Mouse (Mus musculus) fibroblast of lung, adult 2 months (primary cell): ENCODE measurements around the gene Cd53.

Experiments used
- DNase-seq: peaks from one replicate; pipeline ENCODE4 v3.0.0-alpha.2; 2011; ENCODE audit warnings: low read depth

Cd53 gene

DNA sequence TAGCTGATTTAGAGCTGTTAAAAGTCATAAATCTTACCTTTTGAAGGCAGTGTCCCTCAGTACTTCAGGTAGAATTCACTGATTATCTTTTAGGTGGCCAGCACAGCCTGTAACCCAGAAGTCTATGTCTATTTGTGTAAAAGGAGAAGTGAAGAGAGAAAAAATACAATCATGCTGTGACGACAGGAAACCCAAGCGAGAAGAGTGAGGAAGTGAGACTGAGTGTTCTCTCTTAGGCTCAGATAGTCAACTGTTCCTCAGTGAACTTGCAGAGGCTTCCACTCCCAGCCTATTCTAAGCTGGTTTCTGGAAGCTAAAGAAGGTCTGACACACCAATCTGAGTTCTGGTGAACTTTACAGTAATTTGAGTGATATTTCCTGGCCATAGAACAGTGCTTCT, at the start of gene Cd53:
TSS of gene Cd53 (minus strand) at position 220 of the 400 bp plus-strand sequence.
- no peak for DNase-seq

GRCm38 (mm10) chr3:106832107-106832506, 42.2 kb upstream of the Cd53 start:
- DNase-seq: peak; percentile 65

DNA sequence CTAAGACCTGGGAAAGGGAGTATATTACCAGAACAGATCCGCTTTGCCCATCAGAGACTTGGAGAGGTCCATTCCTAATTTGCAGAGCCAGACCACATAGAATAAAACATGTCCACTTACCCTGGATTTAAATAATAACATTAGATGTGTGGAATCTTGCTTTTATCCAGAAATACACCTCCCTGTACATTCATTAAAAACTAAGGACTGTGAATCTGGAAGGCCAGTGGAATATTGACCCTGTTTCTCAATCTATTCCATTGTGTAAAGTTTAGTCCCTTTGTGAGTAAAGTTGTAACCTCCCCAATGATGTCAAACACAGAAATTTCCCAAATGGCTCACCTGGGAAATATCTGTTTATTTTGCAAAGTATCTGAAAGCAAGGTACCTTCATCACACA, 36.2 kb upstream of the Cd53 start, which contains the start of gene Olfr266:
TSS of gene Olfr266 (minus strand) at position 101 of the 400 bp plus-strand sequence.
- DNase-seq: no peak

- peak; percentile 9 for DNase-seq
These were observed 27.7 kb upstream of the Cd53 start for GRCm38 (mm10) chr3:106817676-106818075.

GRCm38 (mm10) chr3:106808972-106809695, 19.2 kb upstream of the Cd53 start:
- DNase-seq: no peak

DNA sequence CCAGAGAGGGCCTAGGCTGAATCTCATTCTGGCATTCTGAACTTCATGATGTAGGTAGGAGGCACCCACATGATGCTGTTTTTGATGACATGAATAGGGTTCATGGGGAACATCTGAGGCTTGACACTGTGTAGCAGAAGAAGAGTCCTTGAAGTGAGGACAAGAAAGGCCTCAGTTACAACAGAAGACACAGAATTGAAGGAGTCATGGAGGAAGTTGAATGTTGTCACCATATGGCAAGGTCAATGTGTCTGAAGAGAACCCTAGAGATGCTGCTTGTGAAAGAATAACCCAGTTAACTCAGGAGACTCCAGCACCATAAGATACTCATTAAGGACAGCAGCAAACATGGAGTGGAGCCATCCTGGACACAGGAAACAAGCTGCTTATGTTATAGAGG, 8.1 kb upstream of the Cd53 start:
- DNase-seq: no peak

DNA sequence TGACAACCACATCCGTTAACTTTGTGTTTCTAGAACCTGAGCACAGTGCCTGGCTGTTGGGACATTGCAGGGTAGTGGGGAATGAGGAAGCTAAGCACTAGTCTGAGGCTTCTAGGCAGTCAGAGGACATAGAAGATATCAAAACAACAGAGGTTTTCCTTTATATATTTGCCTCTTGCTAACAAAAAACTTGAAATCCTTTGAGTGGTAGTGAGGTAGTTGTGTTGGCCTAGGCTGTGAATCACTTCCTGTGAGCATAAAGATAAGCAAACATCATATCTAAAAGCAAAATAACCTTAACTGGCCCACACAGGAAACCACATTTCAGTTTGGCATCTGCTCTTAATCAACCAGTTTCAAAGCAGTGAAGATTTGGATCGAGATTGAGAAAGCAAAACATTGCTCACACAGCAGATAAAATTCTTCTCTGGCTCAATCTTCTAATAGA, 1.5 kb downstream of the Cd53 start:
- no peak for DNase-seq

GRCm38 (mm10) chr3:106787972-106788371, 2.0 kb downstream of the Cd53 start:
- no peak for DNase-seq

DNA sequence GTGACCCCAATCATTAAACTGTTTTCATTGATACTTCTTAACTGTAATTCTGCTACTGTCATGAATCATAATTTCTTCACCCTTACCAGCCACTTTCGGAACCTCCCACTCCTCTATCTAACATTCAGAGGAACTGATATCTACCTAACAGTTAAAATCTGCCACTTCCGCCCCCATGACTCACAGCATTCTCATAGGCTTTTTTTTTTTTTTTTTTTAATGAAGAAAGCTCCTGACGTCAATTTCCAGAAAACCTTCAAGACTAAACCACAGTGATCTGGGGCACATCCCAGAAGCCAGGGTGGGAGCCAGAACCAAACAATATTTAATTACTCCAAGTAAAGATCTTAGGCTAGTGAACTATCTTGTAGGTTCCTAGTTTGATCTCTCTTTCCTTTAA, 4.8 kb downstream of the Cd53 start:
- DNase-seq: no peak

DNA sequence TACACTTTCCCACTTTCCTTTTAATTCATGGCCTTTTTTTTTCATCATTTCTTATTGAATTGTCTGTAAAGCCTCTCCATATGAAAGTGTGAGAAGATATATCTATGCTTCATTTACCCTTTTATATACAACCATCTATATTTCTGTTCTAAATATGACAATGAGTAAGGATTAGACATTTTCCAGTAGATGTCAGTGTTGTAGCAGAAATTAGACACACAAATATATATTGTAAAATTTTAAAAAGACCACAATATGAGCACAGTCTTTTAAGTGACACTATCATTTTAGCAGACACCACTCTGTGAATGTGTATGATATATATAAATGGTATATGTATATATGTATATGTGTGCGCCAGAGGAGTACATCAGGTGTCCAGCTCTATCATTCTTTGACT, 18.1 kb downstream of the Cd53 start:
- no peak for DNase-seq

DNA sequence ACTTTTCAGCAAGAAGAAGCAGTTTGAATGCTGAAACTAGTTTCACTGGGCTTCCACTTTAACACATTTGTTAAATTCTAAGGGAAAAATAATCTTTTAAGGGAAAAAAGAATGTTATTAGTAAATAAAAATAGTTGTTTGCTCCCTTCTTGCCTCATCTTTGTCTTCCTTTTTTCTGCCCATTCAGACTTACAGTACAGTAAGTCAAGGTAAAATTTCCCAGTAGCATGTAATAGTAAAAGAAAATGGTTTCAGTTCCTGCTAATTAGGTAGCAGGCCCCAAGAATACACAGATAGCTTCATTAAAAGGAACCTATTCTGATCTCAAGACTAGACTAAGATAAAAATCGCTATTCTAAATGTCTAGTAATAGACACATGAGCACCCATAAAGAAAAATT, 34.1 kb downstream of the Cd53 start:
- DNase-seq: no peak

DNA sequence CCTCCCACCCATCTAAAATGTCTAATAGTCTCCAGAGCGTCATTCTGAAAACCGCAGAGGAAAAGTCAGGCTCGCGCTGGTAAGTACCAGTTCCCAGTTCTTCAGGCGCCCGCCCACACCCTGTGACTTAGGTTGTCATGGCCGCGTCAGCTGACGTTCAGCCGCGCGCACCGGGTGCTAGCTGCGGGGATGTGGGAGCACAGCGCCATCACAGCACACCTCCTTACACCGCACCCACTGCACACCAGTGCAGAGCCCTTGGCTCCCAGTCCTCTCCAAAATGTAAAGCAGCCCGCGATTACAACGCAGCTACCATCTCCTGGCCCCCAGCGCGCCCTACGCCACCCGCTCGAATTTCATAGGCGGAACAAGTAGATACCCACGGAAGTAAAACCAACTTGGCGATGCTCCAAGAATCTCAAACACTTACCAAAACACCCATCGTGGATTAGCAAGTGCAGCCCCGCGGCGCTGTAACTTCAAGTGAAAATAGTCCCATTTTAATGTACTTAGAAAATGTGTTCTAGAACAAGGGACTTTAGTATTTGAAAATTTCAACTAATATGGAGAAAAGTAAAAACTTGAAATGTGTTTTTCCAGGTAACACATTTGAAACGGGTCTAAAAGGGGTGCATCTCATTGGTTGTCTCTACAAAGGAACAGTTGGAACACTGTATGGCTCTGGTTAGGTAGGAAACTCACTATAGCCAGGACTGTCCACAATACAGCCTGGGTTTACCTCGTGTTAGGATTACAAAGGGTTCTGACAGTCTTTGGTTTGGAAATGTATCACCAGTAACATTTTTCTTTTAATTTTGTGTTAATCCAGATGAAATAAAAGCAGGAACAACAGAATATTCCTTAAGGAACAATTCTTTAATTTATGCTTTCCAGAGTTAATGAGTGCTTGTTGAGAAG, 67.7 kb downstream of the Cd53 start:
- peak; percentile 78 for DNase-seq

DNA sequence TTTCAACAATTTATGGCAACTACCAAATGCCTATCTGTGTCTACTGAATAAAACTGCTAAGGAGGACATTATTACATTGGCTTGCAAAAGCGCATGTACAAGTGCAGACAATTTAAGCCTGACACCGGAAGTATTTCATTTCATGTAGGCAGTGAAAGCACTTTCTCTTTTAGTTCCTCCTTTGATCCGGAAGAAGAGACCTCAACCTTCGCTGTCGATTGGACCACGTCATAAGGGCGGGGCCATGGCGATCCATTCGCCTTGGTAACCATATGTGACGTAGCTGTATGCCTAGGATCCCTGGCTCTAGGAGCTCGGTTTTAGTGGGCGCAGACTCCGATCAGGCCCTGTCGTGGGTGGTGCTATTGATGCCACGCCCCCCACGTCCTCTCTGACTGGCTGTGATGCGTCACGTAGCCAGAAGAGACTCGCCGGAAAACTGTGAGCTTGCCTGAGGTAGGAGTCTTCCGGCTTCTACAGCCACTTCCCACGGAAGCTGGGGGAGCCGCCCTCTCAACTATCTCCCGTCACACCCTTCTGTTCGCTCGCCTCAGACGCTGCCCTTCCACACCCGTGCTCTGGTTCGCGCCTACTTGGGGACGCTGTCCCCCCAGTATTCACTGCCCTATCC, 68.4 kb downstream of the Cd53 start:
- DNase-seq: peak; percentile 99
